Mouse (Mus musculus): Measurements from ENCODE around the gene Bco1. TPM values are rescaled to one million over a fixed set of nuclear protein-coding genes. Genes with fewer than 3 reads are reported as not detected.

The Bco1 gene
- total RNA-seq, 2 experiments from 2014 or later = 0.49 to 2.3 TPM

- ATAC-seq (replicated peaks; ENCODE audit: poor library complexity, severe bottlenecking) = no peak
Observed at GRCm38 (mm10) chr8:117136351-117136750, 40.7 kb downstream of the Bco1 start.

- no peak for ATAC-seq (replicated peaks; ENCODE audit: poor library complexity, severe bottlenecking)
Observed at GRCm38 (mm10) chr8:117136763-117137162, 41.1 kb downstream of the Bco1 start.

GRCm38 (mm10) chr8:117137357-117137756 is 41.7 kb downstream of the Bco1 start:
- 0 out of 2 replicates have a peak, but pooled peaks have one; percentile 9 for ATAC-seq (replicated peaks; ENCODE audit: poor library complexity, severe bottlenecking)

- ATAC-seq (replicated peaks; ENCODE audit: poor library complexity, severe bottlenecking) = peak; percentile 27; the same call in 1 of the 2 replicates
Observed at GRCm38 (mm10) chr8:117148520-117148919, 52.9 kb downstream of the Bco1 start.

GRCm38 (mm10) chr8:117156149-117156548 is 60.5 kb downstream of the Bco1 start:
- ATAC-seq (replicated peaks; ENCODE audit: poor library complexity, severe bottlenecking) = no peak

- ATAC-seq (replicated peaks; ENCODE audit: poor library complexity, severe bottlenecking) = 0 out of 2 replicates have a peak, but pooled peaks have one; percentile 3
Observed at GRCm38 (mm10) chr8:117156866-117157768, 61.5 kb downstream of the Bco1 start.

- ATAC-seq (replicated peaks; ENCODE audit: poor library complexity, severe bottlenecking) = peak; percentile 89
Observed at GRCm38 (mm10) chr8:117157769-117158091, 62.1 kb downstream of the Bco1 start.

GRCm38 (mm10) chr8:117158135-117158761 is 62.6 kb downstream of the Bco1 start, which contains the start of gene Gan:
Gene Gan (plus strand): TSS chr8:117158135.
- ATAC-seq (replicated peaks; ENCODE audit: poor library complexity, severe bottlenecking) = peak; percentile 35

GRCm38 (mm10) chr8:117159031-117159430 is 63.4 kb downstream of the Bco1 start:
- ATAC-seq (replicated peaks; ENCODE audit: poor library complexity, severe bottlenecking) = no peak

GRCm38 (mm10) chr8:117164912-117165311 is 69.3 kb downstream of the Bco1 start:
- no peak for ATAC-seq (replicated peaks; ENCODE audit: poor library complexity, severe bottlenecking)

GRCm38 (mm10) chr8:117165542-117165941 is 69.9 kb downstream of the Bco1 start:
- ATAC-seq (replicated peaks; ENCODE audit: poor library complexity, severe bottlenecking) = no peak

GRCm38 (mm10) chr8:117166515-117166914 is 70.9 kb downstream of the Bco1 start:
- ATAC-seq (replicated peaks; ENCODE audit: poor library complexity, severe bottlenecking) = no peak

GRCm38 (mm10) chr8:117167243-117167883 is 71.7 kb downstream of the Bco1 start:
- no peak for ATAC-seq (replicated peaks; ENCODE audit: poor library complexity, severe bottlenecking)

GRCm38 (mm10) chr8:117168378-117168777 is 72.7 kb downstream of the Bco1 start:
- ATAC-seq (replicated peaks; ENCODE audit: poor library complexity, severe bottlenecking) = no peak

- 0 out of 2 replicates have a peak, but pooled peaks have one; percentile 20 for ATAC-seq (replicated peaks; ENCODE audit: poor library complexity, severe bottlenecking)
Observed at GRCm38 (mm10) chr8:117171826-117172225, 76.2 kb downstream of the Bco1 start.

GRCm38 (mm10) chr8:117172904-117173303 is 77.2 kb downstream of the Bco1 start:
- no peak for ATAC-seq (replicated peaks; ENCODE audit: poor library complexity, severe bottlenecking)

GRCm38 (mm10) chr8:117173690-117174089 is 78.0 kb downstream of the Bco1 start:
- ATAC-seq (replicated peaks; ENCODE audit: poor library complexity, severe bottlenecking) = no peak

- no peak for ATAC-seq (replicated peaks; ENCODE audit: poor library complexity, severe bottlenecking)
Observed at GRCm38 (mm10) chr8:117174536-117174935, 78.9 kb downstream of the Bco1 start.

- ATAC-seq (replicated peaks; ENCODE audit: poor library complexity, severe bottlenecking) = no peak
Observed at GRCm38 (mm10) chr8:117176308-117176707, 80.7 kb downstream of the Bco1 start.

GRCm38 (mm10) chr8:117177236-117177635 is 81.6 kb downstream of the Bco1 start:
- no peak for ATAC-seq (replicated peaks; ENCODE audit: poor library complexity, severe bottlenecking)

GRCm38 (mm10) chr8:117178039-117178438 is 82.4 kb downstream of the Bco1 start:
- ATAC-seq (replicated peaks; ENCODE audit: poor library complexity, severe bottlenecking) = no peak
